In the genomic region with DNA sequence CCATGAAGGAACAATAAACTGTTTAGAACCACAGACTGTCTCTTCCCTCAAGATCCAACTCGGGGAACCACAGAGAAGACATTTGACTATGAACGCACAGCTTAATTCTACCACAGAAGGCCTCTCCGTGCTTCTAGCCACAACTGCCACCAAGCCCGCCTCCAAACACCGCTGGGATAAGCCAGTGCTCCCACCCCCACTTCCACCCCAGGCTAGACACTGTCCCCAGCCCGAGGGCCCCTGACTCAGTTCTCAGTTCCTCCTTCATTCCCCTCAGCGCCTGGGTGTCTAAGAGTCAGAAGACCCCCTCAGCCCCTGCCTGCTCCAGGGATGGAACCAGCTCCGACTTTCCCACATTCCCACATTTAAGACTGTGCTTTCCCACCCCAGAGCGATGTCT, we compare ENCODE assay signal across 16 mouse cellular contexts. TPM values are rescaled to one million over a fixed set of nuclear protein-coding genes. Genes with fewer than 3 reads are reported as not detected.
"Had no signal": no experiment of that assay in that cellular context is flagged by ENCODE, and none has a peak within 500 bp of the region (broad histone marks: within the 10 kb centered on the region; RNA-seq: fewer than 3 reads in every experiment).

No protein-coding gene starts in this region.

- H3K4me2 ChIP-seq: intestine, embryonic 15.5 days; limb, embryonic 15.5 days; liver, embryonic 15.5 days; lung, embryonic 14.5 days; neural tube, embryonic 12.5 days had no signal

- H3K9me3 ChIP-seq: intestine, embryonic 15.5 days; limb, embryonic 15.5 days; liver, embryonic 15.5 days; neural tube, embryonic 12.5 days had no signal

- H3K27ac ChIP-seq: intestine, embryonic 15.5 days; layer of hippocampus, adult 2 months; limb, embryonic 15.5 days; liver, embryonic 15.5 days; neural tube, embryonic 12.5 days had no signal

- H3K27me3 ChIP-seq: intestine, embryonic 15.5 days; limb, embryonic 15.5 days; liver, embryonic 15.5 days; neural tube, embryonic 12.5 days had no signal

- DNase-seq: kidney, adult 18-20 months; kidney, postnatal 10 days; kidney, postnatal 4 days; lung, embryonic 14.5 days; lung, postnatal 10 days; midbrain, embryonic 14.5 days; right cerebral cortex, postnatal 4 days; spleen, adult 18-20 months; thymus, adult 2 months; thymus, postnatal 36 days had no signal

- H3K36me3 ChIP-seq: intestine, embryonic 15.5 days; limb, embryonic 15.5 days; liver, embryonic 15.5 days; neural tube, embryonic 12.5 days had no signal

- H3K4me3 ChIP-seq: intestine, embryonic 15.5 days; layer of hippocampus, adult 2 months; limb, embryonic 15.5 days; liver, embryonic 15.5 days; neural tube, embryonic 12.5 days had no signal

- H3K4me1 ChIP-seq: intestine, embryonic 15.5 days; neural tube, embryonic 12.5 days had no signal

- ATAC-seq: intestine, embryonic 15.5 days had no signal

- H3K9ac ChIP-seq: intestine, embryonic 15.5 days; limb, embryonic 15.5 days; liver, embryonic 15.5 days; lung, embryonic 14.5 days; neural tube, embryonic 12.5 days had no signal

RNA-seq across cellular contexts. Expression of gene Milr1, which starts 49.4 kb away (rescaled TPM):
- total RNA-seq: layer of hippocampus, adult 2 months; layer of hippocampus, postnatal 14 days had no signal
